Mouse (Mus musculus): ENCODE results near the gene Otx2.

- TF ChIP-seq CTCF (IDR thresholded peaks at IDR 0.05; ENCODE audit: low read depth, low read length) = no peak
- no peak for TF ChIP-seq EP300 (IDR thresholded peaks at IDR 0.05; ENCODE audit: insufficient read depth, low read depth, low read length)
- TF ChIP-seq POLR2A (IDR thresholded peaks at IDR 0.05; ENCODE audit: insufficient read depth, low read length) = no peak
These were observed 5.1 kb upstream of the Otx2 start for GRCm38 (mm10) chr14:48678674-48679073.
